7 mouse cellular contexts compared by ENCODE assay signal in the genomic region with DNA sequence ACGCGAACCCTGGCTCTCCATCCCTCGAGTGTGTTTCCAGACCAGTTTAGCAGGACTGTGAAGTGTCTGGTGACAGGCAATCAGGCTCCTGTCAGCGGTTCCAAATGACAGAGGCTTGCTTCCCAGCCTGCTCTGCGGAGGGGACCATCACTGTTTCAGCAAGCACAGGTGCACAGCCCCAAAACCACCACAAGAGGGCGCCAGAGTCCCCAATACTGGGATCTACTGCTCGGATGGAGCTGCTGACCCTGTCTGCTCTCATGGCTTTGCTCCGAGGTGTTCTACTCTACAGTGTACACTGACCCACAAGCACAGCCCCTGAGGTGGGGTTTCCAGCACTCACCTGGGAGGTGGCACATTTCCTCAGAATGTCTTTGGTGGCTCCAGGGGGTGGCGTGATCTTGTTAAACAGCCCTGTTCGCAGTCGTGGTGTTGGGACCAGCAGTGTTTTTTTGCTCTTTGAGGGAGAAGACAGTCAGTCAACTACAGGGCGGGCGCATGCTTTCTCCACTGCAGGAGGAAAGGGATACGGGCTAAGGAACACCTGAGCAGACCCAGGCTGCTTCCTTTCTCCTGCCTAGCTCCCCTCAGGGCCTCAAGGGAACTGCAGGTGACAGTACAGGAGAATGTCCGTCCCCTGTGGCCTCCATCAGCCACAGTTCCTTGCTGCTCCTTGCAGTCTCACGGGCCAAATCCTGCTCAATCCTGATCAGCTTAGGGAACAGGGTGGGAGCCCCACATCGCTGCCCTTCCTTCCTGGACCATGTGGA. TPM values are rescaled to one million over a fixed set of nuclear protein-coding genes. Genes with fewer than 3 reads are reported as not detected.
DNase-seq lines count a peak whose midpoint lies in the region; ATAC-seq and TF ChIP-seq lines count a peak whose summit lies in the region.

No protein-coding gene starts in this region.

- no peak overlapping the region for H3K27ac ChIP-seq in bone marrow, adult 2 months (ENCODE audit: control insufficient read depth, insufficient read depth, low read depth, low read length, poor library complexity)
- no peak overlapping the region for H3K27ac ChIP-seq in embryonic fibroblast, embryonic 13.5 days (ENCODE audit: insufficient read depth, low read length)
- H3K27ac ChIP-seq in heart, embryonic 12.5 days (ENCODE audit: poor library complexity, severe bottlenecking) = no peak overlapping the region
- no peak overlapping the region for H3K27ac ChIP-seq in lung, postnatal 0 days (ENCODE audit: low read length)

- TF ChIP-seq POLR2A in bone marrow, adult 2 months (IDR thresholded peaks at IDR 0.05; ENCODE audit: borderline replicate concordance, control insufficient read depth, low read depth, low read length) = no peak
- TF ChIP-seq POLR2A in embryonic fibroblast, embryonic 13.5 days (IDR thresholded peaks at IDR 0.05; ENCODE audit: low read depth, low read length) = no peak

- H3K4me3 ChIP-seq in G1E (ENCODE audit: low read depth, low read length) = no peak overlapping the region
- H3K4me3 ChIP-seq in bone marrow, adult 2 months (replicated peaks; ENCODE audit: control insufficient read depth, low read depth, low read length) = no peak overlapping the region
- no peak overlapping the region for H3K4me3 ChIP-seq in embryonic fibroblast, embryonic 13.5 days (ENCODE audit: insufficient read depth, low read length)
- no peak overlapping the region for H3K4me3 ChIP-seq in heart, embryonic 12.5 days
- H3K4me3 ChIP-seq in lung, postnatal 0 days (ENCODE audit: low read depth, low read length) = no peak overlapping the region

- H3K9ac ChIP-seq in heart, embryonic 12.5 days = no peak overlapping the region
- H3K9ac ChIP-seq in lung, postnatal 0 days (replicated peaks; ENCODE audit: low read depth) = no peak overlapping the region

- peak; percentile 98 for TF ChIP-seq CTCF in G1E (IDR thresholded peaks at IDR 0.05; ENCODE audit: low read depth, low read length)
- TF ChIP-seq CTCF in bone marrow, adult 2 months (IDR thresholded peaks at IDR 0.05; ENCODE audit: control insufficient read depth, insufficient read depth, low read length) = peak; percentile 93
- peak; percentile 86 for TF ChIP-seq CTCF in embryonic fibroblast, embryonic 13.5 days (IDR thresholded peaks at IDR 0.05; ENCODE audit: borderline replicate concordance, insufficient read depth, low read length)
- peak; percentile 98 for TF ChIP-seq CTCF in lung, postnatal 0 days (IDR thresholded peaks at IDR 0.05)

- no peak for TF ChIP-seq EP300 in lung, postnatal 0 days (IDR thresholded peaks at IDR 0.05)

- no peaks in the 10 kb centered on the region for H3K27me3 ChIP-seq in G1E (ENCODE audit: insufficient read depth, low read length)
- H3K27me3 ChIP-seq in heart, embryonic 12.5 days (replicated peaks) = peaks cover 26% of the 10 kb centered on the region
- H3K27me3 ChIP-seq in lung, postnatal 0 days (replicated peaks; ENCODE audit: insufficient read depth, low read length) = no peaks in the 10 kb centered on the region

- H3K9me3 ChIP-seq in G1E (replicated peaks) = no peaks in the 10 kb centered on the region
- H3K9me3 ChIP-seq in heart, embryonic 12.5 days (replicated peaks) = no peaks in the 10 kb centered on the region
- no peaks in the 10 kb centered on the region for H3K9me3 ChIP-seq in lung, postnatal 0 days (ENCODE audit: low read length)

- 61% methylated on average over 17 of the region's 17 CpGs for WGBS in bone marrow, adult 2 months
- WGBS in heart, embryonic 12.5 days = 44% methylated on average over 17 of the region's 17 CpGs
- WGBS in lung, postnatal 0 days = 46% methylated on average over 17 of the region's 17 CpGs

- no peak overlapping the region for H3K4me2 ChIP-seq in heart, embryonic 12.5 days
- H3K4me2 ChIP-seq in lung, postnatal 0 days (replicated peaks; ENCODE audit: low read depth, low read length) = no peak overlapping the region

- peak; percentile 65 for DNase-seq in G1E (ENCODE audit: low spot score)
- peak; percentile 88 to 89 for DNase-seq in kidney, postnatal 4 days
- DNase-seq in lung, postnatal 0 days (ENCODE audit: low spot score) = peak; percentile 79
- peak; percentile 77 for DNase-seq in right cerebral cortex, postnatal 14 days

- peak; percentile 42; the same call in 1 of the 2 replicates for ATAC-seq in G1E (ENCODE audit: extremely low read depth, insufficient number of reproducible peaks, low FRiP score, poor library complexity, severe bottlenecking)
- ATAC-seq in heart, embryonic 12.5 days (ENCODE audit: insufficient number of reproducible peaks, low FRiP score) = 0 out of 2 replicates have a peak, but pooled peaks have one; percentile 31
- ATAC-seq in lung, postnatal 0 days = peak; percentile 17; the same call in 1 of the 2 replicates

- peaks cover 52% of the 10 kb centered on the region for H3K4me1 ChIP-seq in G1E (ENCODE audit: insufficient read depth, low read depth, low read length)
- peaks cover 1% of the 10 kb centered on the region; the same call in 1 of the 2 replicates for H3K4me1 ChIP-seq in bone marrow, adult 2 months (ENCODE audit: control insufficient read depth, insufficient read depth, low read length)
- peaks cover 7% of the 10 kb centered on the region for H3K4me1 ChIP-seq in embryonic fibroblast, embryonic 13.5 days (ENCODE audit: control insufficient read depth, insufficient read depth, low read length)
- peaks cover 21% of the 10 kb centered on the region for H3K4me1 ChIP-seq in heart, embryonic 12.5 days (replicated peaks)
- H3K4me1 ChIP-seq in lung, postnatal 0 days (ENCODE audit: insufficient read depth, low read depth, low read length) = no peaks in the 10 kb centered on the region; the same call in 1 of the 2 replicates

- peaks cover 79% of the 10 kb centered on the region for H3K36me3 ChIP-seq in G1E (replicated peaks)
- H3K36me3 ChIP-seq in heart, embryonic 12.5 days = peaks cover 60% of the 10 kb centered on the region
- peaks cover 10% of the 10 kb centered on the region; the same call in 1 of the 2 replicates for H3K36me3 ChIP-seq in lung, postnatal 0 days (ENCODE audit: insufficient read depth, low read length)

RNA-seq across cellular contexts. Expression of gene Mthfsd, which starts 4.0 kb away (rescaled TPM):
- total RNA-seq in G1E (2014; fragmentation: Nextera tagmentation) = 31.0 and 44.5 TPM in 2 replicates
- total RNA-seq in G1E (2017) = 35.0 and 36.1 TPM in 2 replicates
- polyA plus RNA-seq in G1E (2012) = 34.4 and 42.7 TPM in 2 replicates
- 8.3 and 13.1 TPM in 2 replicates for polyA plus RNA-seq in bone marrow, adult 2 months (2011; ENCODE audit: insufficient read depth, insufficient read length, low replicate concordance, missing spikeins)
- polyA plus RNA-seq in embryonic fibroblast, embryonic 13.5 days (2011; ENCODE audit: insufficient read length, low read depth, missing spikeins) = 58.3 and 63.3 TPM in 2 replicates
- 45.2 and 45.8 TPM in 2 replicates for polyA plus RNA-seq in heart, embryonic 12.5 days (2016; fragmentation: Nextera tagmentation; extraction: Ambion mirVana)
- 36.1 and 37.7 TPM in 2 replicates for polyA plus RNA-seq in lung, postnatal 0 days (2015; fragmentation: Nextera tagmentation; extraction: Ambion mirVana)

RNA-seq across cellular contexts. Expression of gene Foxc2, which starts 11.7 kb away (rescaled TPM):
- total RNA-seq in G1E (2014; fragmentation: Nextera tagmentation) = not detected in 2 replicates
- 0.06 TPM in 1 of 2 replicates, not detected in the other for total RNA-seq in G1E (2017)
- 0.02 TPM in 2 replicates for polyA plus RNA-seq in G1E (2012)
- not detected in 2 replicates for polyA plus RNA-seq in bone marrow, adult 2 months (2011; ENCODE audit: insufficient read depth, insufficient read length, low replicate concordance, missing spikeins)
- 14.6 and 18.1 TPM in 2 replicates for polyA plus RNA-seq in embryonic fibroblast, embryonic 13.5 days (2011; ENCODE audit: insufficient read length, low read depth, missing spikeins)
- 20.7 and 20.8 TPM in 2 replicates for polyA plus RNA-seq in heart, embryonic 12.5 days (2016; fragmentation: Nextera tagmentation; extraction: Ambion mirVana)
- 0.47 and 0.58 TPM in 2 replicates for polyA plus RNA-seq in lung, postnatal 0 days (2015; fragmentation: Nextera tagmentation; extraction: Ambion mirVana)

RNA-seq across cellular contexts. Expression of gene Foxf1, which starts 20.0 kb away (rescaled TPM):
- total RNA-seq in G1E (2014; fragmentation: Nextera tagmentation) = not detected in 2 replicates
- 0.11 and 0.12 TPM in 2 replicates for total RNA-seq in G1E (2017)
- not detected in 2 replicates for polyA plus RNA-seq in G1E (2012)
- 0.54 TPM in 1 of 2 replicates, not detected in the other for polyA plus RNA-seq in bone marrow, adult 2 months (2011; ENCODE audit: insufficient read depth, insufficient read length, low replicate concordance, missing spikeins)
- polyA plus RNA-seq in embryonic fibroblast, embryonic 13.5 days (2011; ENCODE audit: insufficient read length, low read depth, missing spikeins) = 6.9 TPM in 2 replicates
- 0.68 and 3.7 TPM in 2 replicates for polyA plus RNA-seq in heart, embryonic 12.5 days (2016; fragmentation: Nextera tagmentation; extraction: Ambion mirVana)
- polyA plus RNA-seq in lung, postnatal 0 days (2015; fragmentation: Nextera tagmentation; extraction: Ambion mirVana) = 156 and 194 TPM in 2 replicates

RNA-seq across cellular contexts. Expression of gene Foxl1, which starts 23.5 kb away (rescaled TPM):
- total RNA-seq in G1E (2014; fragmentation: Nextera tagmentation) = not detected in 2 replicates
- total RNA-seq in G1E (2017) = not detected in 2 replicates
- not detected in 2 replicates for polyA plus RNA-seq in G1E (2012)
- polyA plus RNA-seq in bone marrow, adult 2 months (2011; ENCODE audit: insufficient read depth, insufficient read length, low replicate concordance, missing spikeins) = 0.55 TPM in 1 of 2 replicates, not detected in the other
- polyA plus RNA-seq in embryonic fibroblast, embryonic 13.5 days (2011; ENCODE audit: insufficient read length, low read depth, missing spikeins) = 1.1 and 2.0 TPM in 2 replicates
- polyA plus RNA-seq in heart, embryonic 12.5 days (2016; fragmentation: Nextera tagmentation; extraction: Ambion mirVana) = 0.78 and 1.2 TPM in 2 replicates
- polyA plus RNA-seq in lung, postnatal 0 days (2015; fragmentation: Nextera tagmentation; extraction: Ambion mirVana) = 0.88 and 1.3 TPM in 2 replicates

Comparison
In these comparisons a context has a peak if more than half of its experiments do, and no peak if none do; other contexts are left out.
1. RNA of gene Foxf1, which starts 20.0 kb away (polyA plus RNA-seq): 156 to 194 TPM in lung, postnatal 0 days; 6.9 TPM in embryonic fibroblast, embryonic 13.5 days, 0.68 to 3.7 TPM in heart, embryonic 12.5 days, not detected in G1E and 0.54 TPM in bone marrow, adult 2 months; every median in the first group is over 10 times any median in the second.
2. Peak in every context shown above with its lines, with median percentiles within 50 percentile points of each other: ATAC-seq, DNase-seq and CTCF ChIP-seq.